Mouse (Mus musculus): ENCODE data around the gene Lactbl1.

The Lactbl1 gene

DNA sequence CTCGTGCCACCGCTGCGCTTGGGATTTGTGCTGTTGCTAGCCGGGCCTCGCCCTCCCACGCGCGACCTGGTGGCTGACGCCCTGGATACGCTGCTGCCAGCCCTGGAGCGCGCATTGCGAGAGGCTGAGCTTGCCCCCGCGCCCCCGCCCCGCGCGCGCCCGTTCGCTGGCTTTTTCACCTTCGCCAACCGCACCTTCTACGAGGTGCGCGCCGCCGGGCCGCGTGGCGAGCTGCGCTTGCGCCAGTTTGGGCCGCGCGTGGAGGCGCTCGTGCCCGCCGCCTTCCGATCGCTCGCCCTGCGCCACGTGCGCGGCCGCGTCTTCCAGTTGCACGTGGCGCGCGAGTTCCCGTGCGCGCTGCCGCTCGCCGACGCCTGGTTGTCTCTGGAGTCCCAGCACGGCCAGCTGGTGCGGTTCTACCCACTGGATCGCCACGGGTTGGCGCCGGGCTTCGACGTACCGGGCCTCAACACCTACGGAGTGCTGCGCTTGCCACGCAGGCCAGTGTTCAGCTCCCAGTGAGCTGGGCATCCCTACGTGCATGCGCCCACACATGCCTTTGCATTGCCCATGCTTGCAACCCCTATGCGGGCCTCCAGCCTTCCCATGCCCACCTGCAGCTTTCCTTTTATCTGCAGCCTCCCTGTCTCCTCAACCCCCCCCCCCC is 15.3 kb downstream of the Lactbl1 start:
- peak; percentile 66 for DNase-seq

DNA sequence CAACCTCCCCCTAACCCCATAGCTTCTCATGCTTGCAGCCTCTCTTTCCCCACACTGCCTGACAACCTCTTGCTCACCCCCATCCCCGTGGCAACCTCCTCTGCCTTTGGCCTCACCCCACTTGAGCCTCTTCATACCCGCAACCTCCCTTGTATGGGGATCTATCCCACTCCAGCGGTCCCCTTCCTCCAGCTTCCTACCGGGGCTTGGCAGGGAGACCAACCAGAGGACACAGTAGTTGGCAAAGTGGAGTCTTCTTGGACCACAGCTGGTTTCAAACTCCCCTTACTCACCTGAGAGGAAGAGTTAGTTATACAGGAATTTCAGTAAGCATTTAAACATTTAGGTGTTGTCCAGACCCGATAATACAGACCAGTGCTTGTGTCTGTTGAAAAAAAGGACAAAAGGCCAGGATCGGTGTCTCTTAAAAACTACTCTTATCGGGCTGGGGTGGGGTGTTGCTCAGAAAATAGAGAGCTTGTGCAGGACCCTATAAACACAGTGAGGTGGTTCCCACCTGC is 15.9 kb downstream of the Lactbl1 start:
- no peak for DNase-seq

DNA sequence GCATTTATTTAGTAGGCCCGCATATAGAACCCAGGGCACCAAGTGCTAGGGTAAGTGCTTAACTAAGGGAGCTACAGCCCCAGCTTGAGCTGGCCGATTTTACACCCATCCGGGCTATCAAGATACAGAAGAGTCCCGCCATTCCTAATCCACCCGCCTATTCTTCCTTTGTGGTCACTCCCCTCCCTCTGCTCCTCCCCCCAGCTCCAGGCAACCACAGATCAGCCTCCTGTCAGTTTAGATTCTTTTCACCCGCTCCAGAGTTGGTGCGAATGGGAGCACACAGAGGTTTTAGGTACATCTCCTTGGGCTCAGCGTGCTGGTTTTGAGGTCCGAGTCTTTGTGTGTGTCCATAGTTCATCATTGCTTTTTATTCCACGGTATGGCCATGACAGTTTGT is 16.5 kb downstream of the Lactbl1 start:
- DNase-seq: no peak

DNA sequence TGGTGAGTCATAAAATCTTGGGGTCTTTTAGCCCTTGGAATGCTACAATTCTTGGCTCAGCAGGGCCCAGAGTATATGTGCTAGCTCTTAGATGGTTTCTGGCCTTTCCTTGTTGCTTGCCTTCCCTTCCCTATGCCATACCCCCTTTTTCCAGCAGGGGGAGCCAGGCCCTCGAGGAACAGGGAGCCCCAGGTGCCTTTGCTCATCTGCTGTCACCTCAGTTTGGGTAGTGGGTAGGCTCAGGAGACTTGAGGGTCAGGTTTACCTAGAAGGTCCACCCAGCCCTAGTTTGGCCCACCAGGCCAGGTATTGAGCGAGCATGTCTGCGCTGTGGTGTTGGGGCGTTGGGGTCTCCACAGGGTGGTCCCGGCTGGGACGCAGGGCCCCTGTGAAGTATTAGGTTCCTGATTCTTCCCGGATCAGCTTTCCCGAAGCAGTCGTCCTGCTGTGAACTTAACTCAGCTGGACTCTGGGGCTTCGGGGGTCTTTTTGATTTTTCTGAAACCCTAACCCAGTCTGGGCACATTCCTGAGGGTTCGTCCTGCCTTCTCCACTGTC is 26.6 kb downstream of the Lactbl1 start:
- DNase-seq: peak; percentile 84

DNA sequence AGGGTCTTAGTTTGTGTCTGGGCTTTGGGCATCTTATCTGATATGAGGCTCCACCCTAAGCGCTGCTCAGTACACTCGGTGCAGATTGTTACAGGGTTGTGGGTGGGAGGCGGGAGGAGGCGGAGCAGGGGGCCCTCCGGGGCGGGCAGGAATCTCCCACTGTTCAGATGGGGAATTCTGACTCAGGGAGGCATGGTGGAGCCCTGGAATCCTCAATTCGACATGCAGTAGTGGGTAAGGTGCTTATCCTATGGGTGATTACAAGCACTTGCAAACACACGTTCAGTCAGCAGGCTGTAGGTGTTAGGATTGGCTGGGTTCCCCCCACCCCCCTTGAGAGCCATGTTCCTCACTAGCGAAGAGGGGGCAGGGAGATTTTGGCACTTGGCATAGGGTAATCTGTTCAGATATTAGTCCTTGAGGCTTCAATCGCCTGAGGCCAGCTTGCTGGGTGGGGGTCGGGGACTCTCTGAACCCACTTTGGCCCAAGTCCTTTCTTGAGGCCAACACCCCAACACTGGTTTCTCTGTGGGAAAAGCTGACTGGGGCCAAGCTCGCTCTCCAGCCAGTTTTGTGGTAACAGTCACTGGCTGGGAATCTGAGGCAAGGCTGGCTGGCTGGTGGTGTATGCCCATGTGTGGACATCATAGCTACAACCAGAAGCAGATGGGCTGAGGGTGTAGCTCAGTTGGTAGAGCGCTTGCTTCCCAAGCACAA is 27.2 kb downstream of the Lactbl1 start:
- DNase-seq: no peak

DNA sequence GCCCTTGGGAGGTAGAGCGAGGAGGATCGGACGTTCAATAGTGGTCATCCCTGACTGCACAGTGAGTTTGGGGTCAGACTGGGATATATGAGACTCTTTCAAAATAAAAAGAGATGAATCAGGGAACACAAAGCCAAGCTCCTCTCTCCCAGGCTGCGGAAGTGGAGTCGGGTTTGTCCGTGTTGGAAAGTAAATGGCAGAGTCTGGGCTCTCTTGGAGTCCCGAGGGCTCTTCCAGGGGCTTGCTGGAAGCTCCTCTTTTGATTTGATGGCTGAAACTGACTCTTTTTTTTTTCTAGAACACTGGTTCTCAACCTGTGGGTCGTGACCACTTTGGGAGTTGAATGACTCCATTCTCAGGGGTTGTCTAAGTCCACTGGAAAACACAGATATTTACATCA is 27.8 kb downstream of the Lactbl1 start:
- DNase-seq: no peak

DNA sequence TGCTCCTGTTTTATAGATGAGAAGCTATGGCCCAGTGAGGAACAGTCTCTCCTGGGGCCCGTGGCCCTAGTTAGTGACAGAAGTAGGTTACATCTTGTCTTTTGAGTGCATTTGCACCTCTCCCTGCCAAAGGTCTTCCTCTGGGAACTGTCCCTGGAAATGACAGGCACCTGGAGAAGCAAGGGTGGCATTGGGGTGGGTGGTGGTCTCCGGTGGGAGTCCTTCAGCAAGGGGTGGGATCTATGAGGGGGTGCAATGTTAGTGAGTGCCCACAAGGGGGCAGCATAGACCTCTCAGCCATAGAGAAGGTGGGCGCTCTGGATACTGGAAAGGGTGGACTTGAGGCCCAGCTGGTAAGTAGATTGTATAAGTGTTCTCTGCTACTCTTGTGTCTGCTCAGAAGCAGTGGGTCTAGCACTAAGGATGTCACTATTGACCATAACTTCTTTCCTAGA is 29.0 kb downstream of the Lactbl1 start:
- DNase-seq: peak; percentile 47

DNA sequence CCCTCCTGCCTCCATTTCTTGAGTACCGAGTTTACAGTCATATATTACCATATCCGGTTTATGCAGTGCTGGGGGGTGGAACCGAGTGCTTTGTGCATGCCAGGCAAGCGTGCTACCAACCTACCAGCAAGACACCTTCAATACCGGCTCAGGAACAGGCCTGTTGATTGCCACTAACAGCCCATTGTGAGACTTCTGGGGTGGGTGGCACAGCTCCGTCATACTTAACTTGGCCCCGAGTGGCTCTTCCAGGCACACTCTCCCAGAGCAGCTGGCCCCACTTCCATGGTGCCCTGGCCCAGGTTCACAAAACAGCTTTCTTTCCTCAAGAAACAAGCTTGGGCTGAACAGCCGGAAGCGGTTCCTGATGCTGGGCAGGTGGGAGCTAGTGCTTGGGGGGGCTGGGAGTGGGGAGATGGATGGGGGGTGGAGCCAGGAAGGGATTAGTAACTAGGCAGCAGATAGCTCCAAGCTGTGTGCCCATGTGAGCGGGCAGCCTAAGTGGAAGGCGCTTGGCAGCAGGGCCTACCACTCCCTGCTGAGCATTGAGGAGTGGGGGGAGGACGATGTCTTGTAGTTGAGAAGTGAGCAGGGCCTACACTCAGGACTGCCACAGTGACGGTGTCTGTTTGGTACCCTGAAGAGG is 29.6 kb downstream of the Lactbl1 start:
- no peak for DNase-seq

DNA sequence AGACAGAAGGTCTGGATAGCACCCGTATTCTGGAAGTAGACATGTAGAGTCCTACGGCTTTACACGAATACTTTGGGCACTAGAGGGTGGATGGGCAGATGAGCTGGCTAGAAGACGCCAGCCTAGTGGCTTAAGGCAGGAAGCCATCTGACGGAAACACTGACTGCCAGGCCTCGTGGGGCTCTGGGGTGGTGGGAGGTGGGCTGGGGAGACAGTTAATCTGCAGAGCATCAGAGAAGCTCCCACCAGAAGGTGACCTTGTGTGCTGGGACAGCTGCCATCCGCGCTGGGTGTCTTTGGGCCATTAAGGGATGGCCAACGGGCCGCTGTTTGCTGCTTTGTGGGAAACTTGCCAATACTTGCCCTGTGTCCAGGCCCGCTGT is 30.1 kb downstream of the Lactbl1 start:
- no peak for DNase-seq

DNA sequence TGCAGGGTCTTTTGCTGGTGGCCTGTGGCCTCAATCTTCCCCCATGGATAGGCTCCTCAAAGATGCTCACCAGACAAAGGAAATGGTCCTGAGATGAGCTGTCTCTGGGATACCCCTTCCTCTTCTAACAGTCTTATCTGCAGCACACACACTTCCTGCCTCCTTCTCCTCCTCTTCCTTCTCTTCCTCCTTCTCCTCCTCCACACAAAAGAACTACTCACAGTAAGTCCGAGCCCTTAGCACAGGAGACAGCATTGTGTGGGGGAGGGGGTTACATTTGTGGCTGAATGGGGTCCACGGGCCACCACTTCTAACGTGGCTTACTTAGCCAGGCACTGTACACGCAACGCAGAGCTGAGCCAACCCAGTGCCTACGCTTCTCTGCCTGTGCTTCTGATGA is 30.6 kb downstream of the Lactbl1 start:
- no peak for DNase-seq

DNA sequence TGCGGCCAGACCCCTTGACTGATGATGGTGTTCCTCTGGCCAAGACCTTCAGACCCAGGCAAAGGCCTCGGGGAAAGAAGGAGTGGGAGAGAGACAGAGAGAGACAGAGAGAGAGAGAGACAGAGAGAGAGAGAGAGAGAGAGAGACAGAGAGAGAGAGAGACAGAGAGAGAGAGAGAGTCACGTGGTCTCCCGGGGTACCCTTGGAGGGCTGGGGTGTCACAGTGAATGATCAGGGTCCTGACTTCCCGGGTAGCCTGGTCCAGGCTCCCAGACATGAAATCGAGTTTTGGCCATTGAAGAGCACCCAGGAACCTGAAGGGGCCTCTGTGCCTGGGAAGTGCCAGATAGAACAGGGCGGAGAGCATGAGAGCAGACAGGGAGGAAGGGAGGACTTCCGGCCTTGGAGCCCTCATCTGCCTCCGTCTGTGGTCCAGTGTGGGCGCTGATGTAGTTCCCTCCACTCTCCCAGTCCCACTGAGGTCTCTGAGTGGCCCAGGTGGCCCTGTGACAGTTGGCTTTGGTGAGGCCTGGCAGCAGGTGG is 31.3 kb downstream of the Lactbl1 start:
- no peak for DNase-seq

DNA sequence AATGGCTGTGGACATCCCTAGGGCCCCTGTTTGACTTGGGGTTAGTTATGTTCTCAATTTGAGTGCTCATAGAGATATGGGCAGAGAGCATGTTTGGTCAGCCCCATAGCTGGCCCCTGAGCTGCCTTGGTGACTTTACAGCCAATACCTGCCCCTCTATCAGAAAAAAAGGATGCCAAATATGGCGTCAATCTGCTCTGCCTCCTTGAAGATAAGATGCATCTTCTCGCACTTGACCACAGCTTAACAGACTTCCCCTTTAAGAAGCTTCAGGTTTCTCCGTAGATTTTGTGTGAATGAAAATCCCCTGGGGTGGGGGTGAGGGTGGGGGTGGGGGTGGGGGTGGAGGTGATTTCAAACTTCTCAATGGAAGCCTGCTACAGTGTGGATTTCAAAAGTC is 35.5 kb downstream of the Lactbl1 start:
- DNase-seq: no peak

DNA sequence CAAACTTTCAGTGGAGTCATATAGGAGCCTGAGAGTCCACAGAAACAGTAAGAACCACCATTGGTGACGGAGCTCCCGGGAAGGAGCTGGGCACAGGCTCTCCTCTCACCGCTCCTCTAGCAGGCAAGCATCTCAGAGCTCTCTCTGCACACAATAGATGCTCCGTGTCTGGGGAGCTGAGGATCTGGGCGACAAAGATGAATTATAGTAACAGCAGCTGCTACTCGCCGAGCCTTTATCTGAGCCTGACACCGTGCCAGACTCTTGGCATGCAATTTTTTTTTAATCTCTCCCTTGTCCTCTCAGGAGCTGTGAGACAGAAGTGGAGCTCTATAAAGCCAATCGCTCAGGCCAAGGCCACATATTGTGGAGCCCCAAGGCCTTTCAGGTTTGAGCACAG is 42.6 kb downstream of the Lactbl1 start:
- no peak for DNase-seq

DNA sequence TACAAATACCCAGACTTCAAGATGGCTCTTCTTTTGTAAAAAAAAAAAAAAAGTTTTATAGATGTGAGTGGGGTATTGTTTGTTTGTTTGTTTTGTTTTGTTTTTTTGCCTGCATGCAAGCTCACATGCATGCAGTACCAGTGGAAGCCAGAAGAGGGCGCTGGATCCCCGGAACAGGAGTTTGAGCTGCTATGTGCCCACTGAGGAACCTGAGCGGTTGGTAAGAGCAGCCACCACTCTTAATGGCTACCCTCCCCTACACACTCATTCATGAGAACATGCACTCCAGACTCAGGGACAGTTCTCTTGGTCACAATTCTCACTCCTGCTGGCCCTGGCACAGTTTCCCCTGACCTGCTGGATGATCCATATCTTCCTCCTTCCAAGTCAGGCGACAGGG is 43.6 kb downstream of the Lactbl1 start:
- DNase-seq: no peak

DNA sequence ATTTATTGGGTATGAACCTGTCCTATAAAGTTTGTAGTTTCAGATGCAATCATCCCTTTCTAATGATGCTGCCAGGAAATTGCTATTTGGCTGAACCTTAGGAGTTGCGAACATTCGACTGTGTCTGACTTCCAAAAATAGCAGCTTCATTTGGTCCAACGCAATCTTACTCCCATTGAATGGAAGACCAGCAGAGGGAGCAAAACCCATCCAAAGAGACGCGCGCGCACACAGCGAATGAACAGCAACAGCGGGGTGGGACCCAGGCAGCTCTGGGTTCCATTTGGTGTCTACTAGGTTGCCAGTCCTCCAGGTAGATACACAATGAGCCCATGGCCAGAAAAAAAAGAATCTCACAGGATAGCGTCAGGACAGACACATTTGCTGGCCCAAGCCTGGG is 45.3 kb downstream of the Lactbl1 start:
- DNase-seq: no peak

DNA sequence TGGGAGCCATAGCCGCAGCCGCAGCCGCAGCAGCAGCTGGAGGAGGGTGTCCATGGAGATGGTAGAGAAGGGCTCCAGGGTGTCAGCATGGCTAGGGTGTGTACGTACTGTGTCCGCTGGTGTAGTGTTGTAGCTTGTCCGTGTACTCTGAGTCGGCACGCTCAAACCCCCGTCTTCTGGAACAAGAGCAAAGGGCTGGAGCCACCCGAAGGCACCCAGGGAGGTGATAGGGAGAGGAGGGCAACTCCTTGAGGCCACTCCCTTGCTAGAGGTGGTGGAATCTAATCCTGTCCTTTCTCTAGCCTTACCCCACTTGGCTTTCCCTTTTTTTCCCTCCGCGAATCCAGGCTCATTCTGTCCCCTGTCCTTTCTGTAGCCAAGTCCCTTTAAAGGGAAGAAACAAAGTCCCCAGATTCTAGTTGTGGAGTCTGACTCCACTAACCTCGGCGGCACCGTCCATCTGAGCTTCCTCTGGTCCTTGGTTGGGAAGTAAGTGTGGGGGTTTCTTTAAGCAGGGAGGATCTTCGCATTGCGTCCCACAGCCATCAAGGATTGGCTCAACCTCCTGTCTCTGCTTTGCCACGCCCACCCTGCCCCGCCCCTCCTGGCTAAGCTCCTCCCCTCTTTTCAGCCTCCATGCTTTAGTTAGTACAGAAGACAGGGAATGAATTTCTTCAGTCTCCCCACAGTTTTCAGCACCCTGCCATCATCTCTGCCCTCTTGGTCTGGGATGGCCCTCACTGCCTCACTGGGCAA is 50.1 kb downstream of the Lactbl1 start:
- DNase-seq: no peak

DNA sequence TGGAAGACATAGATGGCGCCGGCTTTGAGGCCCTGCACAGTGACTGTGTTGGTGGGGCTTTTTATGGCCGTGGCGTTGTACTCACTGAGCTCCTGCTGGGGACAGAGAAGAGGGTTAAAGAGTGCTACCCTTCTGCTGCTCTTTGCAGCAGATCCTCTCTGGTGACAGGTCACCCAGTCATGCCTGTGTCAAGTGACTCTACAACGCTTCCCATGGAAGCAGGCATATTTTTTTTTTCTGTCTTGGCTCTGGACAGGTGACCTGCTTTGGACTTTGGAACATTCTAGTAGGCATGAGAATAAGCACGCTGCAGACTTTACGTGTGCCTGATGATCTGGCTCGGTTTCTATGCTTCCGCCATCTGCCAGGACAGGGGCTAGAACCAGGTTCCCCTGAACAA is 53.0 kb downstream of the Lactbl1 start:
- DNase-seq: no peak

DNA sequence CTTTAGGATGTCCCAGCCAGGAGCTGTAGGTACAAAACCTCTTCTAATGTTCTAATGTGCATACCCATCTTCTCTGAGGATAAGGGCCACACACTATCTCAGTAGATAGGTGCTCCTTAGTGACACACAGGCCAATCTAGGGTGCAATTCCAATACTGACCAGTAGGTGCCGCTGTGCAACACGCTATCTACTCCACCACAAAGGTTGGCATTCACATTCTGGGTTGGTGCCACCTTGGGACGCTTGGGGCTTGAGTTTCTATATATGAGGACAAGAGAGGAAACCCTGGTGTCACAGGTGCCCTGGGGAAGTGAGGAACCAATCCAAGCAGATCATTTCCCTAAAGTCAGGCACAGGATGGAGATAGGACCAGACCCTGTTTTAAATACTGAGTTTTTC is 56.1 kb downstream of the Lactbl1 start:
- DNase-seq: peak; percentile 84

DNA sequence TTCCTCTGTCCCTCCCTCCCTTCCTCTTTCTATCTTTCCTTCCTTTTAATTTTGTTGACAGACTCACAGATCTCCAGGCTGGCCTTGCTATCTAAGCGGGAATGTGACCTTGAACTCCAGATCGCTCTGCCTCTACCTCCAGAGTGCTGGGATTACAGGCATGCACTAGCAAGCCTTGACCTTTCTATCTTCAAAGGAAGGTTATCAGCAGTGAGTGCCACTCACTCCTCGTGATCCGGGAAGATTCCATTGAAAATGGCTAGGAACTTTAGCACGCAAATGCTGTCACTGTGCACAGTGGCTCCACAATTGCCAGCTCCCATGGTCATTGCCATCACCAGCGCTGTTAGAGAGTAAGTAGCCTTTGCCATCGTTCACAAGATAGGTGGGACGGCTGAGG is 56.8 kb downstream of the Lactbl1 start:
- no peak for DNase-seq

DNA sequence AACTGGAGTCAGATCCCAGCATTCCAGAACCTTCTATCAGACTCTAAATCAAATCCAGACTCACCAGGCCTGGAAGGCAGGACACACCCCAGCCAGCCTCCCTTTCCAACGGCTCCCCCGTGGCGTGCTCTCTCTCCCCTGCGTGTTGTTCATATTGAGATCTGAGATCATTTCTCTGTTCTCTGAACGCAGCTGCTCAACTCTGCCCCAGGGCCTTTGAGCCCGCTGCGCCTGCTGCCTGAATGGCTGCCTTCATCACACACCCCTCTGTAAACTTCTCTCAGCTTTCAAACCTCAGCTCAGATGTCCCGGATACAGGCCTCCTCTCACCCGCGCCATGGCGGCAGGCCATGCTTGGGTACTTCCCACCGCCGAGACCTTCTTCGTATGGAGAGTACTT is 58.2 kb downstream of the Lactbl1 start:
- no peak for DNase-seq

DNA sequence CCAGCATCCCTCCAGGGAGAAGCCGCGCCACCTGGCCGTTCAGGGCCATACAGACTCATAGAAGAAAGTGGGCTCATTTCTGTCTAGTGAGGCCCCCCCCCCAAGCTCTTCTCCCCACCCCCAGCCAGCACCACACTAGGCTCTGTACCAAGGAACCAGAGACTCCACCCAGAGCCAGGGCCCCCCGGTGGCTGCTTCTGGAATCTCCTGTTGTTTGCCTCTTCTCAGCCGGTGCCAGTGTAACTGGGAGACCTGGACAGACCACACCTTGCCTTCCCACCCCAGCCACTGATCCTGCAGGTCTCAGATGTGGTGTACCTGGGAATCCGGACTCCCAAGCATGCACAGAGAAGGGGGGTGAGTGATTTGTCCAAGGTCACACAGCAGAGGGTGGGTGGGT is 62.1 kb downstream of the Lactbl1 start:
- DNase-seq: peak; percentile 39

DNA sequence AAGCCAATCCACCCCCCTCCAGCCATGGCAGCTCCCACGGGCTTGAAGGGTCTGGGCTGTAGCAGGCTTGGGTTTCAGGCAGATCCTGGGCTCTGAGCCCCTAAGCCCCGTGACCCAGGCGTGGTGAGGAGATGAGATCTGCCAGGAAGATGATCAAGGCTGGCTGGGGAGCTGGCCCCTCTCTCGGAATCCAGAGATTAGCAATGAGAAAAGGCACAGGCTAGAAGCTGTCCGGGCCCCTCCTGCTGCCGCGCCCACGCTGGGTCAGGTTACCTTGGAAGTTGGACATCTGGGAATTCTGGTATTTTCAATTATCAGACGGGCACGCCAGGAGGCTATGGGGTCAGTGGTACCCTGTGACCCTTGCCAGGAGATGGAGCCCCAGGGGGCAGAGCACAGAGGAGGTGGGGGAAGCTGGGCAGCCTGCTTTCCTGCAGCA is 63.0 kb downstream of the Lactbl1 start:
- no peak for DNase-seq

DNA sequence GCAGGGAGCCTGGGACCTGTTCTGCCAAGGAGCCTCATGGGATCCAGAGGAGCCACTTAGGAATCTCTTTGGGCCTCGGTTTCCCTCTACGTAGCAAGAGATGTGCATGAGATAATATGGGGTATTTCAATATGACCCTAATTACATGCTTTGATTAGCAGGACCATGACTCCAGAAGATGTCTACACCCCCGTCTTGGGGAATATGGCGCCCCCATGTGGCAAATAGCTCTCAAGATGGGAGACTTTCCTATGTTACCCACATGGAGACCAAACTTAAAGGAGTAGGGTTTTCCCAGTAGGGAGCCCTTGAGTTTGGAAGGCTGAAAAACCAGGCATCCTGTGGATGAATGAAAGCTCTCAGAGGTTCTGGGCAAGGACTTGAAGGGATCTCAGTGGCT is 65.7 kb downstream of the Lactbl1 start:
- DNase-seq: no peak
